Mouse (Mus musculus) v-Abl transformed pro-B cells (cell line): Measurements from ENCODE around the gene Cd72.

Experiments used
- in situ Hi-C, 2 experiments: fragments of 400-800 bp; cut with MboI; formaldehyde crosslinking; loops; one replicate each; pipeline ENCODE4 v1.15.1; 2025; ENCODE audit not compliant: unreplicated experiment in 2 of 2

The Cd72 gene

GRCm38 (mm10) chr4:43478906-43479832, 24.7 kb upstream of the Cd72 start:
- in situ Hi-C loops: loop anchor here (5.0 kb wide), 1 partner anchor 37 kb away; the partner anchor contains the start of gene Tesk1 (in 2 of the 2)

DNA sequence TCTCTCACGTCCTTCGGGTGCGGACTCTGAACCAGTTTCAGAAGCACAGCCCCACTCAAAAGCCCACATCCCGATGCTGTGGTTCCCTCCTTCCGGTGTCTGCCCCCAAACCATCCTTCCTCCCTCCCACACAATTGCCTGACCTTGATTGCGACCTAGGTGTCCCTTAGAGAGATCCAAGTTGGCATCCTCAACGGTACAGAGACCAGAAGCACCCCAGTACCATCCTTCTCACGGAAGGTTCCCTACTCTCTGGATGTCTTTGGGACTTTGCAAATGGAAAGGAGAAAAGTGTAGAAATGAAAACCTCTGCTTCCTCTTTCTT, 24.1 kb upstream of the Cd72 start:
- in situ Hi-C loops: loop anchor here (5.0 kb wide), 1 partner anchor 36 kb away; the partner anchor contains the start of gene Tesk1 (in 2 of the 2)

DNA sequence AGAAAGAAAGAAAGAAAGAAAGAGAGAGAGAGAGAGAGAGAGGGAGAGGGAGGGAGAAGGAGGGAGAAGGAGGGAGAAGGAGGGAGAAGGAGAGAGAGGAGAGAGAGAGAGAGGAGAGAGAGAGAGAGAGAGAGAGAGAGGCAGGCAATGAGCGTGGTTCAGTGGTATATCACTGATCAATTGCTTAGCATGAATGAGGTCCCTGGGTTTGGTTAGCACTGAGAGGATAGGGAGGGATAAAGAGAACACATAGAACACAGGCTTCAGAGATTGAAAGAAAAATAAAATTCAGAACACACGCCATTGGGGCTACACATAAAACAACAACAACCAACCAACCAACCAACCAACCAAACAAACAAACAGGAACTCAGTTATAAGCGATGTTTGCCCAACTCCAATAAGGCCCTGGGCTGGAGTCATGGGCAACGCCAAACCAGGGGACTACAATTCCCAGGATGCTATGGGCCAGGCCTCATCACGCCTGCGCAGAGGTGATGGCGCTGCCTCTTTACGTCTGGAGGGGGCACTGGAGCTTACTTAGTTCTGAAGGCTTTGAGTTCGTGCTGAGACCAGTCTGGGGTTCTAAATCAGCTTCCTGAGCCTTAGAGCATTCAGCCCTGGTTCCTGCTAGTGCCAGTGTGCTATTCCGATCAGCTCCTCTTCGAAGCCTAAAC, 23.6 kb upstream of the Cd72 start:
- in situ Hi-C loops: loop anchor here (5.0 kb wide), 1 partner anchor 36 kb away; the partner anchor contains the start of gene Tesk1 (in 2 of the 2)

DNA sequence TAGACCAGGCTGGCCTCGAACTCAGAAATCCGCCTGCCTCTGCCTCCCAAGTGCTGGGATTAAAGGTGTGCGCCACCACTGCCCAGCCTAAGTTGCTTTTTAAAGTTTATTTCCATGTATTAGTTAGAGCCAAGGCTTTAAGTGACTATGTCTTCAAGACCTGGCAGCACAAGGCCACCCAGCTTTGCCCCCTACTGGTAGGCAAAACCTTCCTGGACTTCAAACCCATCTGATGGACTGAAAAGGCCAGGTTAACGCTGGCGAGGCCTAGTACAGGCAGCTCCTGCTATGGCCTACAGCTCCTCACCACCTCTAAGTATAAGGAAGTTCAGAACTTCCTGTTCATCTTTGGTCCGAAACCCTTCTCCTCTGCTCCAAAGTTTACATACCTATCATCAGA, 22.2 kb upstream of the Cd72 start:
- in situ Hi-C loops: loop anchor here (5.0 kb wide), 1 partner anchor 34 kb away; the partner anchor contains the start of gene Tesk1 (in 2 of the 2)

DNA sequence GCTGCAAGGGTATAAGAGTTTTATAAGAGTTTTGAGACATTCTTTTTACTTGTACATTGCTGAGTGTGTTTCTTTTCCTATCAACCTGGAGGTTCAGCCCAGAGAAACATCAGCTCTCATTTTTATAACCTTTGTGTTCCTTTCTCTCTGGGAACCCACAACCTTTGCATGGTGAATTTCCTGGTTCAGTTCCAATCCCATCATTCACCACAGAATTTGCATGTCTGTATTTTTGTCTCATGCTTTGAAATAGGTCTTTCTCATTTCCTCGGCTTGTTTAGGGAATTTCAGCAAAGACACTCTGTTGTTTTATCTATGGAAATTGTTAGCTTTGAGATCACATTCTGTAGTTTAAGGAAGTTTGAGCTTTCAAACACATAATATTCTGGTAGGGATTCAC, 19.2 kb upstream of the Cd72 start:
- in situ Hi-C loops: loop anchor here in 1 of 2 experiments (25.0 kb wide), 2 partner anchors 1264 to 1414 kb away; no protein-coding TSS in a partner anchor

- in situ Hi-C loops: loop anchor here in 1 of 2 experiments (25.0 kb wide), 2 partner anchors 1267 to 1417 kb away; no protein-coding TSS in a partner anchor
Observed at GRCm38 (mm10) chr4:43470301-43470700, 15.9 kb upstream of the Cd72 start.

- in situ Hi-C loops: loop anchor here in 1 of 2 experiments (25.0 kb wide), 2 partner anchors 1270 to 1420 kb away; no protein-coding TSS in a partner anchor
Observed at GRCm38 (mm10) chr4:43466872-43467271, 12.4 kb upstream of the Cd72 start.

DNA sequence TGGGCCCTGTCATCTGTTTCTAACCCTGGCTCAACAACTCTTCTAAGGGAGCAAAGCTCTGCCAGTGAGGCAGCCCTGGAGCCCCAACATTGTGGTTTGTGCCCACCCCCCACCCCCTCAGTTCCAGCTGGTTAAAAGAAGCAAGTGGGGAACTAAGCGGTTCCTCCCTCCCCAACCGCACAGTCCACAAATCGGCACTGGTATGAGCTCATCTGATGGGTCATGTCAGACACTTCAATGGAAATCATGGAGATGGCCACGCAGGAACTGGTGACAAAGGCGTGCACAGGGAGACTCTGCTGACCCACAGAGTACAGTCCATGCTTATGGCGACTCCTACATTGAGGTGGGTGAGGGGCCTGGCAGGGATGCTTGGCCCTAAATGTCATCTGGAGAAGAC, 11.5 kb upstream of the Cd72 start:
- in situ Hi-C loops: loop anchor here in 1 of 2 experiments (25.0 kb wide), 2 partner anchors 1271 to 1421 kb away; no protein-coding TSS in a partner anchor

DNA sequence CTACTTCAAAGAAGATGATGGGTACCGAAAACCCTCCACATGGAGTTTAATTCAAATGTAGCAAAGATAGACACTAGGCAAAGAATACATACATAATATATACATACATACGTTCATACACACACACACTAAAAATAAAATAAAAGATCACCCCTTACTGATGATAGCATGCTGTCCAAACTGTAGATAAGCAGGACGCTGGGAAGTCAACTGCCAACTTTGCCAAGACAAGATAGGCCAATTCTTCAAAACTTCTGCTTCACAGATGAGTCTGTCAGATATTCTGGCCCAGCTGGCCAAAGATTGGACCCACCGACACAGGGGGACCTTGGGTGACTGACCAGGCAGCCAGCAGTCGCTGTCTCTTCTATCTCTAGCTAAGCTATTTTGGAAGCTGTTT, 8.7 kb upstream of the Cd72 start:
- in situ Hi-C loops: loop anchor here in 1 of 2 experiments (25.0 kb wide), 2 partner anchors 1274 to 1424 kb away; no protein-coding TSS in a partner anchor

DNA sequence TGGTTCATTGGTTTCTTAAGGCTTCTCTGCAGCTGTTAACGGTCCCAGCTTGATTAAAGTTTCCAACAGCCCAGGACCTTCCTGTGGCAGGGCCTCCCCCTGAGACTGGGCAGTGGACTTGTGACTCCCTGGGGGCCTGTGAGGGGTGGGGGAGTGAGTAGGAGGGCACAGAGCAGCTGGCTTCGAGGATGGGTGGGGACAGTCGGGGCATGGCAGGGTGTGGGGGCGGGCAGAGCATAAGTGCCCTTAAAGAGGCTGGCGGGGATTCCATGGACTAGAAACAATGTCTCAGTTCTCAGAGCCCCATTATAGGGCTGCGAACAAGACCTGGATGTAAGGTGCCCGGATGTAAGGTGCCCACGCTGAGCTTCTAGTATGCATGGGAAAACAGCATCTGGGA, 2.7 kb upstream of the Cd72 start:
- in situ Hi-C loops: loop anchor here in 1 of 2 experiments (10.0 to 25.0 kb wide), 3 partner anchors 508 to 1430 kb away; no protein-coding TSS in a partner anchor

DNA sequence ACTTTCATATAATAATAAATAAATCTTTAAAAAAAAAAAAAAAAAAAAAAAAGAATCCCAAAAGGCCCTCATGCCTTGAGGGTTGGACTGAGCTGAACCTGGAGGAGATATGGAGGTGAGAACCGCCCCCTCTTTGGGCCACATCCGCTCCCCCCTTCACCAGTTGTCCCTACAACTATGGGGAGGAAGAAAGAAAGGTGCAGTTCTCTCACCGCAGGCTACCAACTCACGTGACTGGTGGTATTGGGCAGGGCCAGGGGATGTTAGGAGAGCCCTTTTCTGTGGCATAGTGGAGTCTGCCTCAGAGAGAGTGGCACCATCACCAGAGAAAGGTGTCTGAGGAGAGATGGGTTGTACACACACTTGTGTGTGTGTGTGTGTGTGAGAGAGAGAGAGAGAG, 2.0 kb upstream of the Cd72 start:
- in situ Hi-C loops: loop anchor here in 1 of 2 experiments (10.0 to 25.0 kb wide), 3 partner anchors 508 to 1431 kb away; no protein-coding TSS in a partner anchor

DNA sequence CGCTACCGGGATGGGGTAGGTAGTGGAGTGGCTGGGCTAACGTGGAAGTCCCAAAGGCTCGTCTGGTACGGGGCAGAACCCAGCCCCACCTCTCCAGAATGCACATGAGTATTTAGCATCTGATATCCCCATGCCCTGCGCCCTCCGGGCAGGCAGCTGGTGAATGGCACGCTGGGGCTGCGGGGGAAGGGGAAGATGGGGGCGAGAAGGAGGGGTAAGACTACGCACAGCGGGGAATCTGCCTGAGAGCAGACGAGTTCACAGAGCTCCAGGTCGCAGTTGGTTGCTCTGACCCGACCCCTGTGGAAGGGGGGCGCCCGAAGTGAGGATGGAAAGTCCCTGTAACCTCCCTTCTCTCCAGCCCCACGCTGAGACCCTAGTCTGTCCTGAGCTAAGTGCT, 1.0 kb downstream of the Cd72 start:
- in situ Hi-C loops: loop anchor here in 1 of 2 experiments (10.0 to 25.0 kb wide), 3 partner anchors 511 to 1434 kb away; no protein-coding TSS in a partner anchor

- in situ Hi-C loops: loop anchor here in 1 of 2 experiments (10.0 to 25.0 kb wide), 3 partner anchors 512 to 1435 kb away; no protein-coding TSS in a partner anchor
Observed at GRCm38 (mm10) chr4:43452315-43452714, 2.1 kb downstream of the Cd72 start.

GRCm38 (mm10) chr4:43448554-43448953, 5.9 kb downstream of the Cd72 start:
- in situ Hi-C loops: no loop called here

DNA sequence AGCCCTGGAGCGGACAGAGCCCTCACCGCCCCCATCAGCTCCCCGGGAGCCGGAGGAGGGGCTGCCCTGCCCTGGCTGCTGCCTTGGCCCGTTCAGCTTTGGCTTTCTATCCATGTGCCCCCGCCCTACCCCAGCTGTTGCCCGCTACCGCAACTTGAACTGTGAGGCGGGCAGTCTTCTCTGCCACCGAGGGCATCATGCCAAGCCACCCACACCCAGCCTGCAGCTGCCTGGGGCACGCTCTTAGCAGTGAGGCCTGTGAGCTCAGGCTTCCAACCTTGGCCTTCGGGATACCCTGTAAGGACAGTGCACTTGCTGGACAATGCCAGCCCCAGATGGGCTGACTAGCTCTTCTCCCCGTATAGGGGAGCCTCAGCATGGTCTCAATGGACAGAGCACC, 7.2 kb downstream of the Cd72 start:
- in situ Hi-C loops: no loop called here

GRCm38 (mm10) chr4:43443511-43443910, 10.9 kb downstream of the Cd72 start:
- in situ Hi-C loops: loop anchor here (5.0 kb wide), 2 partner anchors 34 to 84 kb away; no protein-coding TSS in a partner anchor

GRCm38 (mm10) chr4:43442456-43443361, 11.7 kb downstream of the Cd72 start:
- in situ Hi-C loops: loop anchor here (5.0 kb wide), 2 partner anchors 35 to 85 kb away; no protein-coding TSS in a partner anchor

GRCm38 (mm10) chr4:43442044-43442443, 12.4 kb downstream of the Cd72 start:
- in situ Hi-C loops: loop anchor here (5.0 kb wide), 2 partner anchors 35 to 85 kb away; no protein-coding TSS in a partner anchor

DNA sequence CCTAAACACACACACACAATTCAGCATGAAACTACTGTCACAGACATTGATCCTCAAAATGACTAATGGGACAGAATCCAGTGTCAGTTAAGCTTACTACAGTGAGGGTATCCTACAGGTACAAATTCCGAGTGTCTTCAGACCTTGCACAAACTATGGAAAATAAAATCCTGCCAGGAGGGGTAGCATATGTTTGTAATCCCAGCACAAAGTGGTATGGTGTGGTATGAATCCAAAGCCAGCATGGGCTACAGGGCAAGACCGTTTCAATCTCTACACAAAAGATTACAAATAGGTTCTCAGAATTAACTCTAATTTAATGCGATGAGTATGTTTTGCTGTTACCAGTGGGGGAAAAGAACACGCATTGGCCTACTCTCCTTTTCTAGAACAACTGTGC, 12.8 kb downstream of the Cd72 start, which contains the start of gene Tesk1:
Gene Tesk1 (plus strand): TSS at position 301 of the 400 bp plus-strand sequence.
- in situ Hi-C loops: loop anchor here (5.0 kb wide), 2 partner anchors 36 to 86 kb away; no protein-coding TSS in a partner anchor
